Mouse (Mus musculus) neural tube, embryonic 14.5 days (tissue): Measurements from ENCODE around the gene Clcn2. TPM values are rescaled to one million over a fixed set of nuclear protein-coding genes. Genes with fewer than 3 reads are reported as not detected.

Experiments
- ATAC-seq: fragments of 200-750 bp; cut with Nextera tagmentation; 2 replicates; pipeline ENCODE4 v1.8.0; 2017; ENCODE audit warnings: low read depth, mild to moderate bottlenecking, moderate TSS enrichment, moderate library complexity
- H3K27ac ChIP-seq: fragments of 300-500 bp; sonication (generic); 2 replicates; pipeline ENCODE4 v1.5.1; 2014; ENCODE audit warnings: low read depth, mild to moderate bottlenecking, control low read depth, low read length, moderate library complexity, mixed read lengths
- H3K27me3 ChIP-seq: fragments of 300-500 bp; sonication (generic); 2 replicates; pipeline ENCODE4 v1.6.1; 2014; ENCODE audit warnings: low read length; ENCODE audit not compliant: control insufficient read depth, insufficient read depth
- H3K36me3 ChIP-seq: fragments of 300-500 bp; sonication (generic); 2 replicates; pipeline ENCODE4 v1.6.1; 2014; ENCODE audit warnings: low read length, mixed read lengths; ENCODE audit not compliant: control insufficient read depth, insufficient read depth
- H3K4me1 ChIP-seq: fragments of 300-500 bp; sonication (generic); 2 replicates; pipeline ENCODE4 v1.6.1; 2014; ENCODE audit warnings: low read length; ENCODE audit not compliant: control insufficient read depth, insufficient read depth
- H3K4me2 ChIP-seq: fragments of 300-500 bp; sonication (generic); 2 replicates; pipeline ENCODE4 v1.6.1; 2014; ENCODE audit warnings: mild to moderate bottlenecking, low read depth, low read length, control low read depth
- H3K4me3 ChIP-seq: fragments of 300-500 bp; sonication (generic); 2 replicates; pipeline ENCODE4 v1.5.1; 2014; ENCODE audit warnings: low read depth, low read length, control low read depth, mixed read lengths
- H3K9ac ChIP-seq: fragments of 300-500 bp; sonication (generic); replicated peaks from 2 replicates; pipeline ENCODE4 v1.6.1; 2014; ENCODE audit warnings: low read depth, mild to moderate bottlenecking, control low read depth, low read length, mixed read lengths
- H3K9me3 ChIP-seq: fragments of 300-500 bp; sonication (generic); 2 replicates; pipeline ENCODE4 v1.6.1; 2016; ENCODE audit warnings: low read length; ENCODE audit not compliant: control insufficient read depth
- WGBS: fragments of 180-500 bp; shearing (Covaris S2); extraction: QIAGEN DNeasy Blood & Tissue Kit; methylation state at CpG from one replicate; pipeline ENCODE4 v1.1.7; 2014; 5-methylcytosine and 5-hydroxymethylcytosine counted together
- polyA plus RNA-seq: library from polyadenylated mRNA; unstranded; fragments of >200 nt; fragmentation: Nextera tagmentation; extraction: Ambion mirVana; gene quantifications from 2 replicates; pipeline ENCODE4 v1.2.1, GENCODE M21; 2014

Clcn2 gene
- polyA plus RNA-seq, 1 experiment from 2014 or later = 30.7 TPM

- H3K4me1 ChIP-seq = peaks cover 35% of the 10 kb centered on the region
Observed at GRCm38 (mm10) chr16:20715566-20715965, 2.0 kb downstream of the Clcn2 start.

GRCm38 (mm10) chr16:20715161-20715560 is 2.4 kb downstream of the Clcn2 start:
- Histone ChIP-seq H3K4me3 (peak overlapping the region; percentile 65), H3K36me3 (peaks cover 15% of the 10 kb centered on the region), H3K9me3 (no peaks in the 10 kb centered on the region), H3K4me1 (peaks cover 35% of the 10 kb centered on the region), H3K9ac (peak overlapping the region; percentile 74), H3K27me3 (no peaks in the 10 kb centered on the region), H3K27ac (no peak overlapping the region), H3K4me2 (peak overlapping the region; percentile 96)
- 51% methylated on average over 2 of the region's 2 CpGs for WGBS
- ATAC-seq = no peak

More at GRCm38 (mm10) chr16:20715566-20715965, 2.0 kb downstream of the Clcn2 start:
- ATAC-seq = no peak
- Histone ChIP-seq H3K4me3 (peak overlapping the region; percentile 65), H3K9ac (peak overlapping the region; percentile 74), H3K36me3 (peaks cover 14% of the 10 kb centered on the region), H3K27me3 (no peaks in the 10 kb centered on the region), H3K4me2 (peak overlapping the region; percentile 96), H3K9me3 (no peaks in the 10 kb centered on the region), H3K27ac (peak overlapping the region; percentile 91)
- 2% methylated on average over 12 of the region's 12 CpGs for WGBS

DNA sequence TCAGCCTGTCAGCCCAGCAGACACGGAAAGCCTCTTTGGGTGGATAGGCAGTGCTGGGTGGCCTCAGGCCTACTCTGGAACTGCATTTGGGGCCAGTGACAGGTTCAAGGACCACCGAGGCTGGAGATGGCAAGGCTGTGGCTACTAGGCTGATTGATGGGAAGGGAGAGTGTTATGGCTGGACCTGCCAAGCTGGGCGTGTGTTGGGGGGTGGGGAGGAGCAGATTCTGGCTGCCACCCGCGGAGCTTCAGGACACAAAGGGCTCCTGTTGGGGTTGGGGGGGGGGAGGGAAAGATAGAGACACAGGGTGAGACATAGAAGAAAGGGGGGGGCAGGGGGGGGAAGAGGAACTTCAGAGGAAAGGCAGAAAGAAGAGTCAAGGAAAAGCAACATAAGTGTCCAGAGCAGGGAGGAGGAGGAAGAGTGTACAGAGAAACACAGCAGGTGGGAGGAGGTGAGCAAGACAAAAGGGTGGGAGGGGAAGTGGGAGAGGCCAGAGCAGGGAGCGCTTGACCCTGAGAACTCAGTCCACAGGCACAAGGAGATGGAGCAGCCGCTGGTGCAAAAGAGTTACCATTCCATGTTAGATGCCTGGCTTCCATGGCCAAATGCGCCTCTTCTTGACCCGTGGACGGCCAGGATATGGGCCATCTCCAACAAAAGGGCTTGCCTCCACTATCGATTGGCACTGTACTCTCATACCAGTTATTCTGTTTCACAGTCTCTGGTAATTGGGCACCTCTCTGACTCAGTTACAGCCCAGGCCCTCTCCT is 3.1 kb downstream of the Clcn2 start:
- ATAC-seq = no peak
- no peak overlapping the region for H3K27ac ChIP-seq
- H3K4me1 ChIP-seq = peaks cover 35% of the 10 kb centered on the region
- H3K36me3 ChIP-seq = peaks cover 15% of the 10 kb centered on the region
- no peaks in the 10 kb centered on the region for H3K27me3 ChIP-seq
- peak overlapping the region; percentile 65 for H3K4me3 ChIP-seq
- peak overlapping the region; percentile 74; the same call in 1 of the 2 replicates for H3K9ac ChIP-seq
- WGBS = 25% methylated on average over 11 of the region's 11 CpGs
- H3K4me2 ChIP-seq = peak overlapping the region; percentile 96
- no peaks in the 10 kb centered on the region for H3K9me3 ChIP-seq

DNA sequence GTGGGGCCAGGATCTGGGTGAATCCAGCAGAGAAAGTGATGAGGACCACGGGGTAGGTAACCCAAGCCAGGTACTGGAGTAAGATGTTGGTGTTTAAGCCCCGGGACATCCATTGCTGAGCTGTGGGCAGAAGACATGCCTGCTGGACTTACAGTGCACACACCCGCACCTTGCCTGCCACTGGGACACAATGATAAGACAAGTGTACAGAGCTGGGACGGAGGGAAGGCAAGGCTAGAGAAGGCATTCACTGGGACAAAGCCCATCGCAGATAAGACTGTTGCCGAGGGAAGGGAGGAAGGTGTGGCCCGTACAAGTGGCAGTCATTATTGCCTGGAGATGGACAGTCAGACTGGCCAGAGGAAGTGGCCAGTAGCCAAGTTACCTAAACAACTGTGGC is 4.7 kb downstream of the Clcn2 start:
- ATAC-seq = no peak
- WGBS = 92% methylated on average over 7 of the region's 7 CpGs
- Histone ChIP-seq H3K4me1 (peaks cover 27% of the 10 kb centered on the region), H3K4me2 (no peak overlapping the region), H3K27me3 (no peaks in the 10 kb centered on the region), H3K27ac (no peak overlapping the region), H3K36me3 (peaks cover 20% of the 10 kb centered on the region), H3K9me3 (no peaks in the 10 kb centered on the region), H3K4me3 (no peak overlapping the region), H3K9ac (no peak overlapping the region)

DNA sequence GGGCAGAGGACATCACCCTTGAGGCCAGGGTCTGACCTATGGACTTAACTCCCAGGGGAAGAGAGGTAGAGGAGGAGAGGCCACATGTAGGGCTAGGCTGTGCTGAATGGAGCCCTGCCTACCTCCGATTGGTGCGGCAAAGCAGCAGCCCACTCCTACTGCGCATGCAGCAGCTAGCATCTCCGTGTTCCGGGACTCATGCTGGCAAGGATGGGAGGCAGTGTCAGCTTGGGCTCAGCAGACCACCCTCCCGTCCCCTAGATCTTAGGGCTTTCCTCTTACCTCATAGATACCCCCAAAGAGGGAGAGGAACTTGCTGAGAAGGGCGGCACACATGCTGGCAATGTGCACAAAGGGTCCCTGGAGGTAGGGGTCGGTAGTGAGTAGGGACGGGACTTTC is 5.4 kb downstream of the Clcn2 start:
- Histone ChIP-seq H3K27me3 (no peaks in the 10 kb centered on the region), H3K9ac (no peak overlapping the region), H3K9me3 (no peaks in the 10 kb centered on the region), H3K27ac (no peak overlapping the region), H3K4me1 (peaks cover 26% of the 10 kb centered on the region), H3K4me3 (no peak overlapping the region), H3K4me2 (no peak overlapping the region), H3K36me3 (peaks cover 24% of the 10 kb centered on the region)
- no peak for ATAC-seq
- WGBS = 80% methylated on average over 9 of the region's 9 CpGs

DNA sequence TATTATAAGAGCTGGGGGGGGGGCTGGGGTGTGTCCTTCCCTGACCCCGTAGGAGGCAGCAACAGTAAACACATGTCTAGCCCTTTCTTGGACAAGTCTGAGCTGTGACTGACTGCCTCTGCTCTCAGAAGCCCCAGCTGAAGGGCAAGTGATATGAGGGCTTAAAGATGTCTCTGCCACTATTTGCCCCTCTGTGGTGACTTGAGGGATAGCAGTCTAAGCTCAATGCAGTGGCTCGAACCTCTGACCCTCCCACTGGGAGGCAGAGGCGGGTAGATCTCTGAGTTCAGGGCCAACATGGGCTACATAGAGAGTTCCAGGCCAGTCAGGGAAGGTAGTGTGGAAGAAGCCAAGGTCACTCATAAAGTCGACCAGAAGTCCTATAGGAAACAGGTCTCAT is 6.7 kb downstream of the Clcn2 start:
- Histone ChIP-seq H3K36me3 (peaks cover 29% of the 10 kb centered on the region), H3K4me3 (no peak overlapping the region), H3K27me3 (no peaks in the 10 kb centered on the region), H3K9me3 (no peaks in the 10 kb centered on the region), H3K4me2 (no peak overlapping the region), H3K27ac (no peak overlapping the region), H3K9ac (no peak overlapping the region), H3K4me1 (peaks cover 24% of the 10 kb centered on the region)
- 91% methylated on average over 4 of the region's 4 CpGs for WGBS
- no peak for ATAC-seq

DNA sequence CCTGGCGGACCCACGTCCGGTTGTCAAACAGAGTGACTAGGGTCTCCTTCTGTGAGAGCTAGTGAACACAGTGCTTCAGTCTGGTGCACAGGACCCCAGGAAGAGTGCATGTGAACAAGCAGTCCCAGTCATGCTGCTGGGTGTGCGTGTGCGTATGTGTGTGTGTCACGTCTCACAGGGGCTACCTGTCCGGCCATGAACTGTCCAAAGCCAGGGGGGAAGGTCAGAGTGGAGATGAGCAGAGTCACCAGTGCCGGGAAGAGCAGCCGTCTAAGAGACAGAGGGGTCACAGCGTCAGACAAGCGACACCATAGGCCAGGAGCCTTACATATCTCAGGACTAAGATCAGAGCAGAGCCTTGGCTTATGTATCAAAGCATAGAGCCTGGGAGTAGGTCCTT is 7.2 kb downstream of the Clcn2 start:
- no peaks in the 10 kb centered on the region for H3K9me3 ChIP-seq
- H3K27me3 ChIP-seq = no peaks in the 10 kb centered on the region
- no peak overlapping the region for H3K4me2 ChIP-seq
- H3K36me3 ChIP-seq = peaks cover 29% of the 10 kb centered on the region
- no peak for ATAC-seq
- no peak overlapping the region for H3K27ac ChIP-seq
- no peak overlapping the region for H3K4me3 ChIP-seq
- peaks cover 21% of the 10 kb centered on the region for H3K4me1 ChIP-seq
- H3K9ac ChIP-seq = no peak overlapping the region
- WGBS = 94% methylated on average over 11 of the region's 11 CpGs

- ATAC-seq = peak; percentile 58; the same call in 1 of the 2 replicates
- H3K9me3 ChIP-seq = no peaks in the 10 kb centered on the region
- H3K27ac ChIP-seq = no peak overlapping the region
- H3K4me2 ChIP-seq = no peak overlapping the region
- H3K4me3 ChIP-seq = no peak overlapping the region
- no peaks in the 10 kb centered on the region for H3K27me3 ChIP-seq
- peaks cover 9% of the 10 kb centered on the region for H3K4me1 ChIP-seq
- WGBS = 69% methylated on average over 19 of the region's 19 CpGs
- H3K36me3 ChIP-seq = peaks cover 34% of the 10 kb centered on the region
- no peak overlapping the region for H3K9ac ChIP-seq
Observed at GRCm38 (mm10) chr16:20708939-20709734, 8.4 kb downstream of the Clcn2 start.
